17 mouse cellular contexts compared by ENCODE assay signal in the genomic region with DNA sequence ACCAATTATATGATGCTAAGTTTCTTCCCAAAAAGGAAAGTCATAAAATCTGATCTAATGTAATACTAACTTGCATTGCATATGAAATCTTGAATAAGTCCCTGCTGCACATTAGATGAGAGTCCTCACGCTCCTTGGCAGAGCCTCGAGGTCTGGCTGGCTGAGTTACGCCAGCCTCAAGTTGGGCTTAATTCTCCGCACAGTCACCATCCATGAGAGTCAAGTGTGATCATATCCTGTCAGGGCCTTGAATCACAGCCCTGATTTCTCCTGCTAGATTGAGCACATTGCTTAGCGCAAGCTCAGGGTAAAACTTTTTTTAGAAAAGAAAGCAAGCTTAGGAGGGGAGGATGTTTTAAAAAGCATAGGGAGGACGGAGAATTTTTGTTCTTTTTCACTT.
DNase-seq lines count a peak whose midpoint lies in the region; ATAC-seq and TF ChIP-seq lines count a peak whose summit lies in the region.
"Had no signal": no experiment of that assay in that cellular context is flagged by ENCODE, and none has a peak within 500 bp of the region (broad histone marks: within the 10 kb centered on the region; RNA-seq: fewer than 3 reads in every experiment).

No protein-coding gene starts in this region.

- H3K36me3 ChIP-seq in forebrain, postnatal 0 days (ENCODE audit: insufficient read depth), result no peaks in the 10 kb centered on the region
- no peaks in the 10 kb centered on the region for H3K36me3 ChIP-seq in forebrain, embryonic 13.5 days (ENCODE audit: poor library complexity, severe bottlenecking)
- no peaks in the 10 kb centered on the region for H3K36me3 ChIP-seq in lung, embryonic 15.5 days
- H3K36me3 ChIP-seq in lung, postnatal 0 days (ENCODE audit: insufficient read depth, low read length), result no peaks in the 10 kb centered on the region
- H3K36me3 ChIP-seq: embryonic facial prominence, embryonic 12.5 days; hindbrain, embryonic 12.5 days; midbrain, embryonic 13.5 days had no signal

- ATAC-seq in forebrain, postnatal 0 days, result peak; percentile 62; the same call in 1 of the 2 replicates
- ATAC-seq in forebrain, embryonic 13.5 days, result no peak
- ATAC-seq in lung, embryonic 15.5 days (ENCODE audit: borderline replicate concordance, extremely low read depth, low FRiP score, low TSS enrichment), result 0 out of 2 replicates have a peak, but pooled peaks have one; percentile 19
- ATAC-seq in lung, postnatal 0 days, result no peak
- no peak for ATAC-seq in megakaryocyte progenitor cell, adult 5-6 weeks (replicated peaks; ENCODE audit: poor library complexity)
- ATAC-seq: intestine, embryonic 16.5 days; midbrain, embryonic 13.5 days had no signal

- peak; percentile 28 for DNase-seq in forebrain, postnatal 0 days
- DNase-seq in lung, postnatal 0 days (ENCODE audit: low spot score), result no peak
- peak; percentile 29 for DNase-seq in retina, postnatal 1 day
- DNase-seq: lung, postnatal 36 days; spleen, adult 18-20 months; thymus, adult 2 months had no signal

- H3K27ac ChIP-seq in forebrain, postnatal 0 days (ENCODE audit: low read depth, low read length), result no peak overlapping the region
- H3K27ac ChIP-seq in forebrain, embryonic 13.5 days, result no peak overlapping the region
- H3K27ac ChIP-seq in lung, embryonic 15.5 days, result 0 out of 2 replicates have a peak overlapping the region, but pooled peaks have one; percentile 6
- H3K27ac ChIP-seq in lung, postnatal 0 days (ENCODE audit: low read length), result no peak overlapping the region
- peak overlapping the region; percentile 43; the same call in 1 of the 2 replicates for H3K27ac ChIP-seq in embryonic fibroblast, embryonic 13.5 days (ENCODE audit: insufficient read depth, low read length)
- H3K27ac ChIP-seq: embryonic facial prominence, embryonic 12.5 days; hindbrain, embryonic 12.5 days; kidney, postnatal 0 days; layer of hippocampus, adult 2 months; liver, embryonic 14.5 days; midbrain, embryonic 13.5 days had no signal

- H3K4me1 ChIP-seq in forebrain, postnatal 0 days (ENCODE audit: insufficient read depth), result no peaks in the 10 kb centered on the region
- peaks cover 7% of the 10 kb centered on the region for H3K4me1 ChIP-seq in forebrain, embryonic 13.5 days
- peaks cover 6% of the 10 kb centered on the region; the same call in 1 of the 2 replicates for H3K4me1 ChIP-seq in lung, embryonic 15.5 days
- peaks cover 2% of the 10 kb centered on the region; the same call in 1 of the 2 replicates for H3K4me1 ChIP-seq in lung, postnatal 0 days (ENCODE audit: insufficient read depth, low read depth, low read length)
- H3K4me1 ChIP-seq in embryonic fibroblast, embryonic 13.5 days (ENCODE audit: control insufficient read depth, insufficient read depth, low read length), result no peaks in the 10 kb centered on the region

- H3K4me3 ChIP-seq in forebrain, postnatal 0 days (ENCODE audit: low read depth, low read length), result no peak overlapping the region
- H3K4me3 ChIP-seq in forebrain, embryonic 13.5 days, result no peak overlapping the region
- no peak overlapping the region for H3K4me3 ChIP-seq in lung, embryonic 15.5 days
- H3K4me3 ChIP-seq in lung, postnatal 0 days (ENCODE audit: low read depth, low read length), result no peak overlapping the region
- H3K4me3 ChIP-seq in embryonic fibroblast, embryonic 13.5 days (ENCODE audit: insufficient read depth, low read length), result no peak overlapping the region
- H3K4me3 ChIP-seq: embryonic facial prominence, embryonic 12.5 days; hindbrain, embryonic 12.5 days; layer of hippocampus, adult 2 months; midbrain, embryonic 13.5 days had no signal

- H3K27me3 ChIP-seq in forebrain, postnatal 0 days (ENCODE audit: insufficient read depth, low read length), result no peaks in the 10 kb centered on the region
- H3K27me3 ChIP-seq in forebrain, embryonic 13.5 days, result no peaks in the 10 kb centered on the region
- H3K27me3 ChIP-seq in lung, embryonic 15.5 days, result no peaks in the 10 kb centered on the region
- no peaks in the 10 kb centered on the region for H3K27me3 ChIP-seq in lung, postnatal 0 days (replicated peaks; ENCODE audit: insufficient read depth, low read length)
- H3K27me3 ChIP-seq: hindbrain, embryonic 12.5 days; midbrain, embryonic 13.5 days had no signal

- no peak for TF ChIP-seq EP300 in lung, postnatal 0 days (IDR thresholded peaks at IDR 0.05)

- no peak for TF ChIP-seq POLR2A in embryonic fibroblast, embryonic 13.5 days (IDR thresholded peaks at IDR 0.05; ENCODE audit: low read depth, low read length)

- 42% methylated on average over 6 of the region's 6 CpGs for WGBS in forebrain, postnatal 0 days
- WGBS in forebrain, embryonic 13.5 days, result 68% methylated on average over 6 of the region's 6 CpGs
- 75% methylated on average over 6 of the region's 6 CpGs for WGBS in lung, embryonic 15.5 days
- 62% methylated on average over 6 of the region's 6 CpGs for WGBS in lung, postnatal 0 days

- no peak overlapping the region for H3K9ac ChIP-seq in forebrain, postnatal 0 days
- H3K9ac ChIP-seq in forebrain, embryonic 13.5 days, result no peak overlapping the region
- no peak overlapping the region for H3K9ac ChIP-seq in lung, embryonic 15.5 days
- H3K9ac ChIP-seq in lung, postnatal 0 days (replicated peaks; ENCODE audit: low read depth), result no peak overlapping the region
- H3K9ac ChIP-seq: embryonic facial prominence, embryonic 12.5 days; hindbrain, embryonic 12.5 days; liver, embryonic 14.5 days; midbrain, embryonic 13.5 days had no signal

- no peak overlapping the region for H3K4me2 ChIP-seq in forebrain, postnatal 0 days (ENCODE audit: low read depth)
- no peak overlapping the region for H3K4me2 ChIP-seq in forebrain, embryonic 13.5 days
- no peak overlapping the region for H3K4me2 ChIP-seq in lung, embryonic 15.5 days
- H3K4me2 ChIP-seq in lung, postnatal 0 days (replicated peaks; ENCODE audit: low read depth, low read length), result no peak overlapping the region
- H3K4me2 ChIP-seq: embryonic facial prominence, embryonic 12.5 days; hindbrain, embryonic 12.5 days; midbrain, embryonic 13.5 days had no signal

- no peaks in the 10 kb centered on the region for H3K9me3 ChIP-seq in forebrain, postnatal 0 days (ENCODE audit: low read length)
- no peaks in the 10 kb centered on the region for H3K9me3 ChIP-seq in forebrain, embryonic 13.5 days (replicated peaks)
- no peaks in the 10 kb centered on the region for H3K9me3 ChIP-seq in lung, embryonic 15.5 days
- no peaks in the 10 kb centered on the region for H3K9me3 ChIP-seq in lung, postnatal 0 days (ENCODE audit: low read length)
- H3K9me3 ChIP-seq: embryonic facial prominence, embryonic 12.5 days; hindbrain, embryonic 12.5 days; midbrain, embryonic 13.5 days had no signal

- TF ChIP-seq CTCF in forebrain, postnatal 0 days (IDR thresholded peaks at IDR 0.05; ENCODE audit: low read depth), result no peak
- TF ChIP-seq CTCF in lung, postnatal 0 days (IDR thresholded peaks at IDR 0.05), result no peak
- TF ChIP-seq CTCF in embryonic fibroblast, embryonic 13.5 days (IDR thresholded peaks at IDR 0.05; ENCODE audit: borderline replicate concordance, insufficient read depth, low read length), result no peak

Comparison
In these comparisons a context has a peak if more than half of its experiments do, and no peak if none do; other contexts are left out.
1. ATAC-seq: peak in forebrain, postnatal 0 days (single experiment) and lung, embryonic 15.5 days (single experiment); none in forebrain, embryonic 13.5 days (single experiment), lung, postnatal 0 days (single experiment) and megakaryocyte progenitor cell, adult 5-6 weeks (single experiment).
2. H3K27ac ChIP-seq: peak in lung, embryonic 15.5 days (single experiment) and embryonic fibroblast, embryonic 13.5 days (single experiment); none in forebrain, postnatal 0 days (single experiment), forebrain, embryonic 13.5 days (single experiment) and lung, postnatal 0 days (single experiment).